Mouse (Mus musculus) right cerebral cortex, adult 18-20 months (tissue): ENCODE data around the gene Tuba8.
A peak's percentile ranks its signal among the peaks of the same experiment; 100 is the strongest.

ENCODE experiments used
- DNase-seq: peaks from one replicate; pipeline ENCODE4 v3.0.0; 2022; ENCODE audit warnings: mixed read lengths

The Tuba8 gene

GRCm38 (mm10) chr6:121210149-121210925, at the start of gene Tuba8:
Tuba8 (plus strand) TSS chr6:121210696.
- peak; percentile 84 for DNase-seq

GRCm38 (mm10) chr6:121162616-121163015, 47.9 kb upstream of the Tuba8 start:
- no peak for DNase-seq

GRCm38 (mm10) chr6:121166098-121166552, 44.4 kb upstream of the Tuba8 start:
- DNase-seq: no peak

GRCm38 (mm10) chr6:121167381-121167975, 43.0 kb upstream of the Tuba8 start:
- DNase-seq: no peak

- DNase-seq: no peak
Measured at GRCm38 (mm10) chr6:121171102-121171501, 39.4 kb upstream of the Tuba8 start.

GRCm38 (mm10) chr6:121173471-121173870, 37.0 kb upstream of the Tuba8 start:
- no peak for DNase-seq

- DNase-seq: no peak
Measured at GRCm38 (mm10) chr6:121174761-121175160, 35.7 kb upstream of the Tuba8 start.

- no peak for DNase-seq
Measured at GRCm38 (mm10) chr6:121176011-121176730, 34.3 kb upstream of the Tuba8 start.

GRCm38 (mm10) chr6:121176731-121177098, 33.8 kb upstream of the Tuba8 start:
- DNase-seq: no peak

GRCm38 (mm10) chr6:121177118-121177708, 33.3 kb upstream of the Tuba8 start:
- DNase-seq: no peak

- peak; percentile 76 for DNase-seq
Measured at GRCm38 (mm10) chr6:121178700-121179358, 31.7 kb upstream of the Tuba8 start.

- no peak for DNase-seq
Measured at GRCm38 (mm10) chr6:121179846-121180245, 30.6 kb upstream of the Tuba8 start.

- peak; percentile 94 for DNase-seq
Measured at GRCm38 (mm10) chr6:121183414-121184173, 26.9 kb upstream of the Tuba8 start, which contains the start of gene Pex26. Pex26 (plus strand) TSS chr6:121183667.

GRCm38 (mm10) chr6:121184198-121185140, 26.0 kb upstream of the Tuba8 start:
- peak; percentile 66 for DNase-seq

- no peak for DNase-seq
Measured at GRCm38 (mm10) chr6:121185232-121185631, 25.3 kb upstream of the Tuba8 start.

GRCm38 (mm10) chr6:121191261-121192009, 19.1 kb upstream of the Tuba8 start:
- DNase-seq: no peak

GRCm38 (mm10) chr6:121194061-121194955, 16.2 kb upstream of the Tuba8 start:
- DNase-seq: no peak

GRCm38 (mm10) chr6:121194956-121195731, 15.4 kb upstream of the Tuba8 start:
- peak; percentile 64 for DNase-seq
